In genomic region chr10:20001990-20002389, GRCm38 (mm10) we compare ENCODE assay signal across 14 mouse cellular contexts.
DNase-seq lines count a peak whose midpoint lies in the region; ATAC-seq and TF ChIP-seq lines count a peak whose summit lies in the region.
"Had no signal": no experiment of that assay in that cellular context is flagged by ENCODE, and none has a peak within 500 bp of the region (broad histone marks: within the 10 kb centered on the region; RNA-seq: fewer than 3 reads in every experiment).

No protein-coding gene starts in this region.

- H3K36me3 ChIP-seq in hindbrain, embryonic 10.5 days, result no peaks in the 10 kb centered on the region
- H3K36me3 ChIP-seq in hindbrain, embryonic 16.5 days (ENCODE audit: control insufficient read depth, insufficient read depth, low read length), result no peaks in the 10 kb centered on the region
- no peaks in the 10 kb centered on the region for H3K36me3 ChIP-seq in hindbrain, embryonic 14.5 days (replicated peaks; ENCODE audit: control insufficient read depth, insufficient read depth)
- H3K36me3 ChIP-seq in midbrain, embryonic 14.5 days (ENCODE audit: control insufficient read depth, insufficient read depth, low read length), result no peaks in the 10 kb centered on the region
- H3K36me3 ChIP-seq: kidney, embryonic 15.5 days; neural tube, embryonic 15.5 days had no signal

- H3K4me1 ChIP-seq in hindbrain, embryonic 10.5 days (replicated peaks), result peaks cover 32% of the 10 kb centered on the region
- H3K4me1 ChIP-seq in hindbrain, embryonic 16.5 days (ENCODE audit: control insufficient read depth, insufficient read depth, low read depth, low read length), result peaks cover 4% of the 10 kb centered on the region
- H3K4me1 ChIP-seq in hindbrain, embryonic 14.5 days (replicated peaks; ENCODE audit: control insufficient read depth, insufficient read depth, low read length), result peaks cover 11% of the 10 kb centered on the region
- H3K4me1 ChIP-seq in midbrain, embryonic 14.5 days (ENCODE audit: control insufficient read depth, insufficient read depth, low read length), result 0 out of 2 replicates have a peak, but pooled peaks cover 6% of the 10 kb centered on the region

- no peak overlapping the region for H3K4me3 ChIP-seq in hindbrain, embryonic 10.5 days
- no peak overlapping the region for H3K4me3 ChIP-seq in hindbrain, embryonic 16.5 days (ENCODE audit: low read length)
- no peak overlapping the region for H3K4me3 ChIP-seq in hindbrain, embryonic 14.5 days (replicated peaks; ENCODE audit: low read length)
- H3K4me3 ChIP-seq in midbrain, embryonic 14.5 days (replicated peaks; ENCODE audit: low read depth, low read length), result no peak overlapping the region
- no peak overlapping the region for H3K4me3 ChIP-seq in gastrocnemius, adult 2 months
- H3K4me3 ChIP-seq: erythroblast, embryonic 14.5 days; kidney, embryonic 15.5 days; layer of hippocampus, adult 2 months; neural tube, embryonic 15.5 days had no signal

- no peak for TF ChIP-seq CTCF in gastrocnemius, adult 2 months (IDR thresholded peaks at IDR 0.05)

- no peak overlapping the region for H3K9ac ChIP-seq in hindbrain, embryonic 16.5 days (ENCODE audit: low read depth, low read length)
- no peak overlapping the region for H3K9ac ChIP-seq in hindbrain, embryonic 14.5 days
- no peak overlapping the region for H3K9ac ChIP-seq in midbrain, embryonic 14.5 days (replicated peaks; ENCODE audit: low read length)
- H3K9ac ChIP-seq: kidney, embryonic 15.5 days; neural tube, embryonic 15.5 days had no signal

- WGBS in hindbrain, embryonic 10.5 days, result 16% methylated on average over 5 of the region's 5 CpGs
- WGBS in hindbrain, embryonic 16.5 days, result 20% methylated on average over 5 of the region's 5 CpGs
- 21% methylated on average over 5 of the region's 5 CpGs for WGBS in hindbrain, embryonic 14.5 days
- WGBS in midbrain, embryonic 14.5 days, result 16% methylated on average over 5 of the region's 5 CpGs

- H3K27ac ChIP-seq in hindbrain, embryonic 10.5 days, result peak overlapping the region; percentile 40; the same call in 1 of the 2 replicates
- no peak overlapping the region for H3K27ac ChIP-seq in hindbrain, embryonic 16.5 days (ENCODE audit: low read depth, low read length)
- no peak overlapping the region for H3K27ac ChIP-seq in hindbrain, embryonic 14.5 days
- no peak overlapping the region; the same call in 1 of the 2 replicates for H3K27ac ChIP-seq in midbrain, embryonic 14.5 days (replicated peaks; ENCODE audit: low read depth, low read length)
- no peak overlapping the region for H3K27ac ChIP-seq in gastrocnemius, adult 2 months
- H3K27ac ChIP-seq: kidney, embryonic 15.5 days; layer of hippocampus, adult 2 months; neural tube, embryonic 15.5 days had no signal

- no peaks in the 10 kb centered on the region for H3K9me3 ChIP-seq in hindbrain, embryonic 10.5 days
- no peaks in the 10 kb centered on the region; the same call in 1 of the 2 replicates for H3K9me3 ChIP-seq in hindbrain, embryonic 16.5 days (ENCODE audit: control insufficient read depth, low read length)
- no peaks in the 10 kb centered on the region for H3K9me3 ChIP-seq in hindbrain, embryonic 14.5 days (ENCODE audit: control insufficient read depth, low read length)
- no peaks in the 10 kb centered on the region for H3K9me3 ChIP-seq in midbrain, embryonic 14.5 days (ENCODE audit: control insufficient read depth, low read length)
- H3K9me3 ChIP-seq: neural tube, embryonic 15.5 days had no signal

- DNase-seq in hindbrain, embryonic 10.5 days (ENCODE audit: low spot score), result peak; percentile 35
- DNase-seq in embryo, embryonic 11 days, result peak; percentile 30
- no peak for DNase-seq in hindbrain, embryonic 14.5 days (ENCODE audit: low spot score)
- peak; percentile 35 for DNase-seq in midbrain, embryonic 14.5 days
- DNase-seq in gastrocnemius, adult 2 months, result no peak
- DNase-seq in ovary, postnatal 10 days (ENCODE audit: low spot score), result no peak
- DNase-seq: cerebellum, adult 11 months; liver; thymus, adult 2 months had no signal

- no peak for ATAC-seq in hindbrain, embryonic 16.5 days
- peak; percentile 17; the same call in 1 of the 2 replicates for ATAC-seq in hindbrain, embryonic 14.5 days (ENCODE audit: low FRiP score)
- ATAC-seq in midbrain, embryonic 14.5 days (ENCODE audit: low FRiP score, low TSS enrichment), result peak; percentile 55; the same call in 1 of the 2 replicates

- no peak overlapping the region for H3K4me2 ChIP-seq in hindbrain, embryonic 16.5 days (ENCODE audit: low read length)
- no peak overlapping the region for H3K4me2 ChIP-seq in hindbrain, embryonic 14.5 days (replicated peaks)
- H3K4me2 ChIP-seq in midbrain, embryonic 14.5 days (ENCODE audit: low read length), result no peak overlapping the region
- H3K4me2 ChIP-seq: kidney, embryonic 15.5 days; neural tube, embryonic 15.5 days had no signal

- intact Hi-C loops in gastrocnemius, adult 2 months (cut with DNase I), result loop anchor here (10.0 kb wide), 1 partner anchor 67 kb away; the partner anchor contains the start of gene Map3k5

- H3K27me3 ChIP-seq in hindbrain, embryonic 10.5 days (ENCODE audit: insufficient read depth, poor library complexity, severe bottlenecking), result no peaks in the 10 kb centered on the region
- no peaks in the 10 kb centered on the region for H3K27me3 ChIP-seq in hindbrain, embryonic 16.5 days (replicated peaks; ENCODE audit: control insufficient read depth, insufficient read depth, low read length)
- H3K27me3 ChIP-seq in hindbrain, embryonic 14.5 days (ENCODE audit: control insufficient read depth, insufficient read depth, low read length), result no peaks in the 10 kb centered on the region
- H3K27me3 ChIP-seq in midbrain, embryonic 14.5 days (ENCODE audit: control insufficient read depth, insufficient read depth, low read length), result no peaks in the 10 kb centered on the region
- H3K27me3 ChIP-seq: kidney, embryonic 15.5 days had no signal

Comparison
In these comparisons a context has a peak if more than half of its experiments do, and no peak if none do; other contexts are left out.
1. DNase-seq: peak in hindbrain, embryonic 10.5 days (single experiment), embryo, embryonic 11 days (single experiment) and midbrain, embryonic 14.5 days (single experiment); none in hindbrain, embryonic 14.5 days (single experiment), gastrocnemius, adult 2 months (single experiment) and ovary, postnatal 10 days (single experiment).